Mouse (Mus musculus) E14TG2a.4 (cell line): ENCODE measurements around the gene B4galt7.

Experiments used
- H3K27me3 ChIP-seq: 2 replicates; pipeline ENCODE4 v1.6.1; 2014; ENCODE audit warnings: low read length, control low read depth; ENCODE audit not compliant: insufficient read depth
- H3K36me3 ChIP-seq: 2 replicates; pipeline ENCODE4 v1.6.1; 2014; ENCODE audit warnings: low read length, control low read depth; ENCODE audit not compliant: insufficient read depth
- H3K4me1 ChIP-seq: replicated peaks from 2 replicates; pipeline ENCODE4 v1.6.1; 2014; ENCODE audit warnings: low read depth, low read length, control low read depth
- H3K4me3 ChIP-seq: replicated peaks from 2 replicates; pipeline ENCODE4 v1.5.1; 2014; ENCODE audit warnings: mild to moderate bottlenecking, low read length
- H3K9me3 ChIP-seq: 2 replicates; pipeline ENCODE4 v1.6.1; 2014; ENCODE audit warnings: low read length, control low read depth
- CTCF ChIP-seq: conservative IDR thresholded peaks from 2 replicates; pipeline ENCODE4 v1.5.1; 2014; ENCODE audit warnings: low read length
- NANOG ChIP-seq: IDR thresholded peaks from 2 replicates; pipeline ENCODE4 v1.6.1; 2014; ENCODE audit warnings: borderline replicate concordance, low read length, mixed read lengths
- POU5F1 ChIP-seq: IDR thresholded peaks from 2 replicates; pipeline ENCODE4 v1.6.1; 2014; ENCODE audit warnings: low read length, borderline replicate concordance

B4galt7 gene

DNA sequence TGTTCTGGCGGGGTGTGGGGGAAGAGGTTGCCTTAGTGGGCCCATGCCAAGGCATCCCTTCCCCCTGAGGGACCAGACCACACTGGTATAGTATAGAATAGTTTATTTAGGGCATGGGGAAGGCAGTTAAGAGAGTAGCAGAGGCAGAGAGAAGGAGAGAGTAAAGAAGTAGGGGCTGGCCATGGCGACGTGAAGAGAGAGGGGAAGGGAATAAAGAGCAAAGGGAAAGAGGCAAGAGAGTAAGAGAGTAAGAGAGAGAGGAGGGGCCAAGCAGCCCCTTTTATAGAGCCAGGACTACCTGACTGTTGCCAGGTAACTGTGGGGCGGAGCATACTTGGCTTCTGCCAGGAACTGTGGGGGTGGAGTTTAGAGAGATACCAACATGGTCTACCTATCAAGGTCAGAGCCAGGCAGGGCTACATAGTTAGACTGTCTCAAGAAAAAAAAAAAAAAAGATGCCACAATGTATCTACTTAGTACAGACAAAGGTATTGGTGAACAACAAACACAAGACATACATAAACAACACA, 7.7 kb upstream of the B4galt7 start:
- H3K9me3 ChIP-seq: no peaks in the 10 kb centered on the region
- H3K27me3 ChIP-seq: no peaks in the 10 kb centered on the region
- TF ChIP-seq POU5F1 (0 out of 2 replicates have a peak, but pooled peaks have one; percentile 20), CTCF (no peak), NANOG (no peak)
- H3K36me3 ChIP-seq: peaks cover 31% of the 10 kb centered on the region
- peak overlapping the region; percentile 98 for H3K4me3 ChIP-seq
- peaks cover 44% of the 10 kb centered on the region for H3K4me1 ChIP-seq

DNA sequence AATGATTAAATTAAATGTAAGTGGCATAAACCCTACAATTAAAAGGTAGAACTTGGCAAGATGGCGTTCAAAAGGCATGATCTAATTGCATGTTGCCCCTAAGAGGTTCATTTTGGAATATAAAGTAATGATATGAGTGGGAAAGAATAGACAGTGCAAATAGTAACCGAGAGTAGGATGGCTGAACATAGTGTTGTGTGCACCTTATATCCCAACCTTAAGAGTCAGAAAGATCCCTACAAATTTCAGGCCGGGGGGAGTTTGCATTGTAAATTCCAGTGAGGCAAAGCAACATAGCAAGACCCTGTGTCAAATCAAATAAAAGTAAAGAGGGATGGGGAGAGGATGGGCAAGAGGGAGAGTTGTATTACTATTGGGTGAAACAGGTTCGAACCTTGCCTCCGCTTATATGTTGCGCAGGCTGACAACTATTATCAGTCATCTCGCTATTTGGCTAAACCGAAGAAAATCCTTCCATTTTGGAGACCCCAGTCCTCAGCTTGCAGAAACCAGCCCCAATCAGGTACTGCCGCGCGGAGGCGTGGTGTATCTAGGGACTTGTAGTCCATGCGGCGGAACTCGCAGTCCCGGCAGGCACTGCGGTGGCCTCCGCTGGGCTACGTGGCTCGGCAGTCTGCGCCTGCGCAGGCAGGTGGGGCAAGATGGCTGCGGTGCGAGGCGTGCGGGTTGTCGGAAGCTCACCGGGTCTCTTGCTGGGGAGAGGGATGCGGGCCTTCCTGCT, 7.0 kb upstream of the B4galt7 start:
- peak overlapping the region; percentile 98 for H3K4me3 ChIP-seq
- TF ChIP-seq CTCF (no peak), POU5F1 (no peak), NANOG (no peak)
- no peaks in the 10 kb centered on the region for H3K27me3 ChIP-seq
- peaks cover 45% of the 10 kb centered on the region for H3K4me1 ChIP-seq
- H3K36me3 ChIP-seq: peaks cover 38% of the 10 kb centered on the region
- no peaks in the 10 kb centered on the region for H3K9me3 ChIP-seq

DNA sequence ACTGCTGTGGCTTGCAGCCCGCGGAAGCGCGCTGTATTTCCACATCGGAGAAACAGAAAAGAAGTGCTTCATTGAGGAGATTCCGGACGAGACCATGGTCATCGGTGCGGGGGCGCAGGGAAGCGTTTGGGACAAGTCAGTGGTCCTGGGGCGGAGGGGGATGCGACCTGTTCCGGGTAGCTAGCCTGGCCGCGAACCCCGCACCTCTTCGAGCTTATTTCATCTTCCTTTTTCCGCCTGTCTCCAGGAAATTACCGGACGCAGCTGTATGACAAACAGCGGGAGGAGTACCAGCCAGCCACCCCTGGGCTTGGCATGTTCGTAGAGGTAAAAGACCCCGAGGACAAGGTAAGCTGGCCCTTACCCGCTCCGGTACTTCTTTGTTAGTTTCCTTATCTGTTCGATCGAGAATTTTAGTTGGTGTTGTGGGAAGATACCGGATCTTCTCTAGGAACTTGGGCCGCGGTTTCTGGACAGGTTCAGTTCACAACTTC, 6.4 kb upstream of the B4galt7 start:
- H3K4me3 ChIP-seq: peak overlapping the region; percentile 98
- H3K36me3 ChIP-seq: peaks cover 44% of the 10 kb centered on the region
- H3K27me3 ChIP-seq: no peaks in the 10 kb centered on the region
- TF ChIP-seq CTCF: no peak
- TF ChIP-seq POU5F1: no peak
- no peak for TF ChIP-seq NANOG
- peaks cover 48% of the 10 kb centered on the region for H3K4me1 ChIP-seq
- H3K9me3 ChIP-seq: no peaks in the 10 kb centered on the region

DNA sequence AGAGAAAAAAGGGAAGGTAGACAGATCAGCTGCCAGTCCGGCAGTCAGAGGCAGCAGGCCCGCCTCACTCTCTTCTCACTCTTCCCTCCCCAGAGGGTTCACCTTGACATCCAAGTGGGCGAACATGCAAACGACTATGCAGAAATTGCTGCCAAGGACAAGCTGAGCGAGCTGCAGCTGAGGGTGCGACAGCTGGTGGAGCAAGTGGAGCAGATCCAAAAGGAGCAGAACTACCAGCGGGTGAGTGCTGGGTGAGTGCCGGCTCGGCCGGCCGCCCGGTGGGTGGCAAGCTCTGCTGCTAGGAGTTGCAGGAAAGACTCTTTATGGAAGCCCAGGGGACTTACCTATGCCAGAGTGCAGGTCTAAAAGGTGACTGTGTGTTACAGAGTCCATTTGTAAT, 4.3 kb upstream of the B4galt7 start:
- Histone ChIP-seq H3K4me1 (peaks cover 56% of the 10 kb centered on the region), H3K36me3 (peaks cover 46% of the 10 kb centered on the region), H3K27me3 (no peaks in the 10 kb centered on the region), H3K4me3 (0 out of 2 replicates have a peak overlapping the region, but pooled peaks have one; percentile 13), H3K9me3 (no peaks in the 10 kb centered on the region)
- no peak for TF ChIP-seq POU5F1
- no peak for TF ChIP-seq NANOG
- no peak for TF ChIP-seq CTCF

DNA sequence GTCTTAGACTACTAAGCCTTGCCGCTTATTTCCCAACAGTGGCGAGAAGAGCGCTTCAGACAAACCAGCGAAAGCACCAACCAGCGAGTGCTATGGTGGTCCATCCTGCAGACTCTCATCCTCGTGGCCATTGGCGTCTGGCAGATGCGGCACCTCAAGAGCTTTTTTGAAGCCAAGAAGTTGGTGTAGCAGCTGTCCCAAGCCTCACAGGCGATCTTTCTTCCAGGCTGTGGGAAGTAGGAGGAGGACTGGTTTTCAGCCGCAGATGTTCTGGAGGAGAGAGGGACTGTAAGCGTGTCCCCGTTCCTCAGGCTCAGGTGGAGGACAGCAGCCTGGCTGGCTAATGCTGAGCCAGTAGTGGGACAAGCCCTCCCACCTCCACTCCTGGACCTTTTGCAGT, 2.9 kb upstream of the B4galt7 start:
- peaks cover 46% of the 10 kb centered on the region for H3K36me3 ChIP-seq
- no peak overlapping the region for H3K4me3 ChIP-seq
- TF ChIP-seq POU5F1 (no peak), NANOG (no peak), CTCF (no peak)
- H3K4me1 ChIP-seq: peaks cover 62% of the 10 kb centered on the region
- H3K9me3 ChIP-seq: no peaks in the 10 kb centered on the region
- no peaks in the 10 kb centered on the region for H3K27me3 ChIP-seq

DNA sequence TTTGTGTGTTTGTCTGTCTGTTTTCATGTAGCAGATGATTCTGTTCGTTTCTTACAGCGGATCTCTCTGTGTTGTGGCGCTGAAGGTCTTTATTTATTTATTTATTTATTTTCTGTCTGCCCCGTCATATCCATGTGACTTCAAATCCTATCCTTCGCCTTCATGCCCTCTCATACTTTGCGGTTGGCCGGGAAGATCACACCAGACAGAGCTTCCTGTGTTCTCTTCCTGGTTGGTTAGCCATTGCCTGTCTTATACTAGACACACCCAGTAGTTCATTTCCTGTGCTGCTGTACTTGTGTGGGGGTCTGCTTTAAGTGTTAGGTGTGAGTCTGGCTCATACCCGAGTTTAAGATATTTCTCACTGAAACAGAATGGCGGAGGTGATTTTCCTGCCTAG, 961 bp downstream of the B4galt7 start:
- Histone ChIP-seq H3K9me3 (no peaks in the 10 kb centered on the region), H3K27me3 (no peaks in the 10 kb centered on the region), H3K4me1 (peaks cover 57% of the 10 kb centered on the region), H3K4me3 (peak overlapping the region; percentile 98), H3K36me3 (peaks cover 49% of the 10 kb centered on the region)
- no peak for TF ChIP-seq POU5F1
- no peak for TF ChIP-seq NANOG
- TF ChIP-seq CTCF: no peak

DNA sequence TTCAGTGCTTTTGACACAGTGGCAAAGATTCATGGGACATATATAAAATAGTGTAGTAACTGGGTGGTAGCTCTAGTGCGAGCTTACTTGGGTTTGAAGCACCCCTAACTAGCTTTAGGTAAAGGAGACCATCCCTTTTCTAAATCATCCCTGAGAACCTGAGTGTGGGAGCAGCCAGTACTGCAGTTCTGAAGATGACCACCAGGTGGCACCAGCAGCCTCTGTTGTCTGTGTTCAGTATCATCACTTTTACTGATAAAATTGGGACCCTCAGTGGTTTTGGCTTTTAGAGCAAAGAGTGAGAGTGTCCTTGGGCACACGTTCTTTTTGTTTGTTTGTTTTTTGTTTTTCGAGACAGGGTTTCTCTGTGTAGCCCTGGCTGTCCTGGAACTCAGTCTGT, 1.9 kb downstream of the B4galt7 start:
- H3K9me3 ChIP-seq: no peaks in the 10 kb centered on the region
- peaks cover 57% of the 10 kb centered on the region for H3K4me1 ChIP-seq
- no peak overlapping the region for H3K4me3 ChIP-seq
- H3K27me3 ChIP-seq: no peaks in the 10 kb centered on the region
- peaks cover 39% of the 10 kb centered on the region for H3K36me3 ChIP-seq
- TF ChIP-seq NANOG (no peak), CTCF (peak; percentile 98)

DNA sequence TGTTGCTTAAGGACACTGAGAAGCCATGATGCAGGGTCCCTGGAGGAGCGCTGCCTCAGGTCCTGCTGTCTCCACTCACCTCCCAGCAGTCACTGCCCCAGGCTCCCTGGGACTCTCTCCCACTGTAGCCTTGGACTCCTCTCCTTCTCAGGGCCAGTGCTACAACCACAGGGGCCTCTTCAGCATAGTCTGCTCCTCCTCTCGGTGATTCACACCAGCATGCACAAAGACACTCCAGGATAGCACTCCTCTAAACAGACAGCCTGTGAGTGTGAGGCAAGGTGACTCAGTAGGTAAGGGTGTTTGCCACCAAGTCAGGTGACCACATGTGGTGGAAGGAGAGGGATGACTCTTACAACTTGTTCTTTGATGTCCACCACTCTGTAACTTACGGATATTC, 4.9 kb downstream of the B4galt7 start:
- TF ChIP-seq NANOG (no peak), POU5F1 (no peak), CTCF (no peak)
- H3K9me3 ChIP-seq: no peaks in the 10 kb centered on the region
- H3K36me3 ChIP-seq: peaks cover 50% of the 10 kb centered on the region
- 0 out of 2 replicates have a peak overlapping the region, but pooled peaks have one; percentile 43 for H3K4me3 ChIP-seq
- peaks cover 75% of the 10 kb centered on the region for H3K4me1 ChIP-seq
- no peaks in the 10 kb centered on the region for H3K27me3 ChIP-seq
